In genomic region chr10:46016295-46016694, GRCm38 (mm10) we compare ENCODE assay signal across 13 mouse cellular contexts.
A peak's percentile ranks its signal among the peaks of the same experiment; 100 is the strongest.
DNase-seq lines count a peak whose midpoint lies in the region; ATAC-seq lines count a peak whose summit lies in the region.
"Had no signal": no experiment of that assay in that cellular context is flagged by ENCODE, and none has a peak within 500 bp of the region (broad histone marks: within the 10 kb centered on the region; RNA-seq: fewer than 3 reads in every experiment).

No protein-coding gene starts in this region.

- no peak overlapping the region for H3K4me3 ChIP-seq in forebrain, embryonic 14.5 days (ENCODE audit: low read depth, low read length)
- no peak overlapping the region for H3K4me3 ChIP-seq in forebrain, embryonic 11.5 days (ENCODE audit: low read depth, low read length)
- no peak overlapping the region for H3K4me3 ChIP-seq in midbrain, embryonic 14.5 days (replicated peaks; ENCODE audit: low read depth, low read length)
- no peak overlapping the region for H3K4me3 ChIP-seq in midbrain, embryonic 15.5 days
- no peak overlapping the region for H3K4me3 ChIP-seq in forebrain, embryonic 16.5 days (replicated peaks; ENCODE audit: low read length)
- H3K4me3 ChIP-seq in neural tube, embryonic 14.5 days (ENCODE audit: low read depth, low read length), result no peak overlapping the region
- H3K4me3 ChIP-seq: embryonic facial prominence, embryonic 13.5 days; midbrain, embryonic 10.5 days had no signal

- H3K27ac ChIP-seq in forebrain, embryonic 14.5 days (ENCODE audit: low read depth, low read length), result peak overlapping the region; percentile 2; the same call in 1 of the 2 replicates
- no peak overlapping the region for H3K27ac ChIP-seq in forebrain, embryonic 11.5 days (ENCODE audit: low read depth, low read length)
- H3K27ac ChIP-seq in midbrain, embryonic 14.5 days (replicated peaks; ENCODE audit: low read depth, low read length), result no peak overlapping the region
- H3K27ac ChIP-seq in midbrain, embryonic 15.5 days, result no peak overlapping the region
- 0 out of 2 replicates have a peak overlapping the region, but pooled peaks have one; percentile 37 for H3K27ac ChIP-seq in forebrain, embryonic 16.5 days (ENCODE audit: low read length)
- no peak overlapping the region for H3K27ac ChIP-seq in neural tube, embryonic 14.5 days (ENCODE audit: low read depth, low read length)
- H3K27ac ChIP-seq: embryonic facial prominence, embryonic 13.5 days; midbrain, embryonic 10.5 days had no signal

- no peaks in the 10 kb centered on the region for H3K27me3 ChIP-seq in forebrain, embryonic 14.5 days (replicated peaks; ENCODE audit: control insufficient read depth, insufficient read depth, low read length)
- no peaks in the 10 kb centered on the region for H3K27me3 ChIP-seq in forebrain, embryonic 11.5 days (ENCODE audit: control insufficient read depth, insufficient read depth, low read length)
- no peaks in the 10 kb centered on the region for H3K27me3 ChIP-seq in midbrain, embryonic 14.5 days (ENCODE audit: control insufficient read depth, insufficient read depth, low read length)
- H3K27me3 ChIP-seq in midbrain, embryonic 15.5 days (replicated peaks), result no peaks in the 10 kb centered on the region
- no peaks in the 10 kb centered on the region for H3K27me3 ChIP-seq in forebrain, embryonic 16.5 days (replicated peaks; ENCODE audit: control insufficient read depth, insufficient read depth, low read length)
- H3K27me3 ChIP-seq in neural tube, embryonic 14.5 days (ENCODE audit: control insufficient read depth, insufficient read depth, low read length), result no peaks in the 10 kb centered on the region
- H3K27me3 ChIP-seq: embryonic facial prominence, embryonic 13.5 days had no signal

- no peaks in the 10 kb centered on the region for H3K36me3 ChIP-seq in forebrain, embryonic 14.5 days (ENCODE audit: control insufficient read depth, insufficient read depth, low read length)
- no peaks in the 10 kb centered on the region for H3K36me3 ChIP-seq in forebrain, embryonic 11.5 days (ENCODE audit: control insufficient read depth, insufficient read depth, low read length)
- no peaks in the 10 kb centered on the region for H3K36me3 ChIP-seq in midbrain, embryonic 14.5 days (ENCODE audit: control insufficient read depth, insufficient read depth, low read length)
- H3K36me3 ChIP-seq in midbrain, embryonic 15.5 days (replicated peaks), result no peaks in the 10 kb centered on the region
- no peaks in the 10 kb centered on the region for H3K36me3 ChIP-seq in forebrain, embryonic 16.5 days (ENCODE audit: control insufficient read depth, insufficient read depth)
- no peaks in the 10 kb centered on the region for H3K36me3 ChIP-seq in neural tube, embryonic 14.5 days (ENCODE audit: control insufficient read depth, insufficient read depth, low read length)
- H3K36me3 ChIP-seq: embryonic facial prominence, embryonic 13.5 days; midbrain, embryonic 10.5 days had no signal

- DNase-seq in forebrain, embryonic 14.5 days (ENCODE audit: low spot score), result peak; percentile 88
- no peak for DNase-seq in forebrain, embryonic 11.5 days (ENCODE audit: low spot score)
- DNase-seq in midbrain, embryonic 14.5 days, result peak; percentile 60
- DNase-seq in left cerebral cortex, adult 9 months (ENCODE audit: low spot score in 2 of 2), result no peak
- DNase-seq: cerebellum, postnatal 36 days; heart, adult 11 months; kidney, adult 18-20 months had no signal

- whole genome bisulfite sequencing in forebrain, embryonic 14.5 days, result 20% methylated on average over 5 of the region's 5 CpGs
- WGBS in forebrain, embryonic 11.5 days, result 80% methylated on average over 5 of the region's 5 CpGs
- 56% methylated on average over 5 of the region's 5 CpGs for WGBS in midbrain, embryonic 14.5 days
- 40% methylated on average over 5 of the region's 5 CpGs for WGBS in midbrain, embryonic 15.5 days
- WGBS in forebrain, embryonic 16.5 days, result 18% methylated on average over 5 of the region's 5 CpGs
- 29% methylated on average over 5 of the region's 5 CpGs for WGBS in neural tube, embryonic 14.5 days

- no peak overlapping the region for H3K4me2 ChIP-seq in forebrain, embryonic 14.5 days (ENCODE audit: low read length)
- H3K4me2 ChIP-seq in forebrain, embryonic 11.5 days (ENCODE audit: low read depth, low read length, severe bottlenecking), result no peak overlapping the region
- no peak overlapping the region for H3K4me2 ChIP-seq in midbrain, embryonic 14.5 days (ENCODE audit: low read length)
- no peak overlapping the region for H3K4me2 ChIP-seq in midbrain, embryonic 15.5 days
- no peak overlapping the region for H3K4me2 ChIP-seq in forebrain, embryonic 16.5 days (ENCODE audit: low read length)
- no peak overlapping the region for H3K4me2 ChIP-seq in neural tube, embryonic 14.5 days (ENCODE audit: low read depth, low read length)
- H3K4me2 ChIP-seq: embryonic facial prominence, embryonic 13.5 days had no signal

- no peaks in the 10 kb centered on the region for H3K4me1 ChIP-seq in forebrain, embryonic 14.5 days (ENCODE audit: control insufficient read depth, insufficient read depth, low read length)
- H3K4me1 ChIP-seq in forebrain, embryonic 11.5 days (replicated peaks; ENCODE audit: control insufficient read depth, insufficient read depth, low read length), result no peaks in the 10 kb centered on the region
- H3K4me1 ChIP-seq in midbrain, embryonic 14.5 days (ENCODE audit: control insufficient read depth, insufficient read depth, low read length), result peaks cover 4% of the 10 kb centered on the region; the same call in 1 of the 2 replicates
- no peaks in the 10 kb centered on the region; the same call in 1 of the 2 replicates for H3K4me1 ChIP-seq in midbrain, embryonic 15.5 days
- H3K4me1 ChIP-seq in forebrain, embryonic 16.5 days (replicated peaks; ENCODE audit: control insufficient read depth, insufficient read depth, low read length), result peaks cover 15% of the 10 kb centered on the region
- 0 out of 2 replicates have a peak, but pooled peaks cover 3% of the 10 kb centered on the region for H3K4me1 ChIP-seq in neural tube, embryonic 14.5 days (ENCODE audit: control insufficient read depth, insufficient read depth, low read length)
- H3K4me1 ChIP-seq: embryonic facial prominence, embryonic 13.5 days; midbrain, embryonic 10.5 days had no signal

- no peaks in the 10 kb centered on the region for H3K9me3 ChIP-seq in forebrain, embryonic 14.5 days (replicated peaks; ENCODE audit: control insufficient read depth, low read length)
- no peaks in the 10 kb centered on the region for H3K9me3 ChIP-seq in forebrain, embryonic 11.5 days (ENCODE audit: control insufficient read depth, low read length)
- H3K9me3 ChIP-seq in midbrain, embryonic 14.5 days (ENCODE audit: control insufficient read depth, low read length), result no peaks in the 10 kb centered on the region
- H3K9me3 ChIP-seq in midbrain, embryonic 15.5 days, result no peaks in the 10 kb centered on the region
- H3K9me3 ChIP-seq in forebrain, embryonic 16.5 days (ENCODE audit: control insufficient read depth, low read length), result no peaks in the 10 kb centered on the region
- H3K9me3 ChIP-seq in neural tube, embryonic 14.5 days (ENCODE audit: control insufficient read depth, low read length), result no peaks in the 10 kb centered on the region
- H3K9me3 ChIP-seq: embryonic facial prominence, embryonic 13.5 days; midbrain, embryonic 10.5 days had no signal

- ATAC-seq in forebrain, embryonic 14.5 days, result peak; percentile 79
- ATAC-seq in forebrain, embryonic 11.5 days (replicated peaks; ENCODE audit: low FRiP score), result no peak
- ATAC-seq in midbrain, embryonic 14.5 days (ENCODE audit: low FRiP score, low TSS enrichment), result no peak
- ATAC-seq in midbrain, embryonic 15.5 days (replicated peaks), result no peak
- ATAC-seq in forebrain, embryonic 16.5 days, result peak; percentile 84
- ATAC-seq in neural tube, embryonic 14.5 days (ENCODE audit: low read depth), result peak; percentile 67; the same call in 1 of the 2 replicates
- ATAC-seq: activated CD4-positive, CD25-positive, alpha-beta regulatory T cell, adult 4 months had no signal

- H3K9ac ChIP-seq in forebrain, embryonic 14.5 days (ENCODE audit: low read length), result no peak overlapping the region
- no peak overlapping the region for H3K9ac ChIP-seq in forebrain, embryonic 11.5 days (ENCODE audit: low read length)
- no peak overlapping the region for H3K9ac ChIP-seq in midbrain, embryonic 14.5 days (replicated peaks; ENCODE audit: low read length)
- H3K9ac ChIP-seq in midbrain, embryonic 15.5 days, result no peak overlapping the region
- H3K9ac ChIP-seq in forebrain, embryonic 16.5 days (replicated peaks; ENCODE audit: low read depth, low read length), result no peak overlapping the region
- H3K9ac ChIP-seq in neural tube, embryonic 14.5 days (replicated peaks; ENCODE audit: low read depth, low read length), result no peak overlapping the region
- H3K9ac ChIP-seq: embryonic facial prominence, embryonic 13.5 days had no signal

Comparison
In these comparisons a context has a peak if more than half of its experiments do, and no peak if none do; other contexts are left out.
1. ATAC-seq: peak in forebrain, embryonic 14.5 days (single experiment), forebrain, embryonic 16.5 days (single experiment) and neural tube, embryonic 14.5 days (single experiment); none in forebrain, embryonic 11.5 days (single experiment), midbrain, embryonic 14.5 days (single experiment) and midbrain, embryonic 15.5 days (single experiment).
2. DNase-seq: peak in forebrain, embryonic 14.5 days (single experiment) and midbrain, embryonic 14.5 days (single experiment); none in forebrain, embryonic 11.5 days (single experiment) and left cerebral cortex, adult 9 months (0 of 2).
3. H3K27ac ChIP-seq: peak in forebrain, embryonic 14.5 days (single experiment) and forebrain, embryonic 16.5 days (single experiment); none in forebrain, embryonic 11.5 days (single experiment), midbrain, embryonic 14.5 days (single experiment), midbrain, embryonic 15.5 days (single experiment) and neural tube, embryonic 14.5 days (single experiment).